Mouse (Mus musculus): ENCODE measurements around the gene Gm42372.

- TF ChIP-seq GATA1 (IDR thresholded peaks at IDR 0.05; ENCODE audit: low read length), result no peak
- TF ChIP-seq TAL1 (IDR thresholded peaks at IDR 0.05; ENCODE audit: low read length), result no peak
These were observed 33.9 kb upstream of the Gm42372 start for GRCm38 (mm10) chr7:16948923-16949458.

All from erythroblast, embryonic 14.5 days (primary cell).